Mouse (Mus musculus) kidney, embryonic 16.5 days (tissue): ENCODE results near the gene Atp6v0c. TPM values are rescaled to one million over a fixed set of nuclear protein-coding genes. Genes with fewer than 3 reads are reported as not detected.

ENCODE experiments used
- ATAC-seq: fragments of 200-750 bp; cut with Nextera tagmentation; 2 replicates; pipeline ENCODE4 v1.8.0; 2017; ENCODE audit warnings: moderate TSS enrichment; ENCODE audit not compliant: low FRiP score, low TSS enrichment
- H3K27ac ChIP-seq: fragments of 300-500 bp; sonication (generic); 2 replicates; pipeline ENCODE4 v1.5.1; 2014; ENCODE audit warnings: low read length
- H3K27me3 ChIP-seq: fragments of 300-500 bp; sonication (generic); 2 replicates; pipeline ENCODE4 v1.6.1; 2014; ENCODE audit warnings: low read length, control low read depth, mixed read lengths; ENCODE audit not compliant: insufficient read depth
- H3K36me3 ChIP-seq: fragments of 300-500 bp; sonication (generic); 2 replicates; pipeline ENCODE4 v1.6.1; 2014; ENCODE audit warnings: low read length, control low read depth, mixed read lengths; ENCODE audit not compliant: insufficient read depth
- H3K4me1 ChIP-seq: fragments of 300-500 bp; sonication (generic); 2 replicates; pipeline ENCODE4 v1.6.1; 2014; ENCODE audit warnings: low read length, control low read depth, mixed read lengths; ENCODE audit not compliant: insufficient read depth
- H3K4me2 ChIP-seq: fragments of 300-500 bp; sonication (generic); replicated peaks from 2 replicates; pipeline ENCODE4 v1.6.1; 2014; ENCODE audit warnings: low read depth, low read length
- H3K4me3 ChIP-seq: fragments of 300-500 bp; sonication (generic); 2 replicates; pipeline ENCODE4 v1.5.1; 2014; ENCODE audit warnings: mild to moderate bottlenecking, low read length
- H3K9ac ChIP-seq: fragments of 300-500 bp; sonication (generic); replicated peaks from 2 replicates; pipeline ENCODE4 v1.6.1; 2014; ENCODE audit warnings: low read length
- H3K9me3 ChIP-seq: fragments of 300-500 bp; sonication (generic); 2 replicates; pipeline ENCODE4 v1.6.1; 2016; ENCODE audit warnings: low read length, control low read depth
- WGBS: fragments of 180-500 bp; shearing (Covaris S2); extraction: QIAGEN DNeasy Blood & Tissue Kit; methylation state at CpG from one replicate; pipeline ENCODE4 v1.1.7; 2014; 5-methylcytosine and 5-hydroxymethylcytosine counted together
- polyA plus RNA-seq: library from polyadenylated mRNA; unstranded; fragments of >200 nt; fragmentation: Nextera tagmentation; extraction: Ambion mirVana; gene quantifications from 2 replicates; pipeline ENCODE4 v1.2.1, GENCODE M21; 2015

Atp6v0c gene
- polyA plus RNA-seq, 1 experiment from 2014 or later = 695 TPM

- H3K27me3 ChIP-seq = peaks cover 15% of the 10 kb centered on the region
- H3K27ac ChIP-seq = peak overlapping the region; percentile 73; the same call in 1 of the 2 replicates
- 65% methylated on average over 34 of the region's 34 CpGs for WGBS
- peak overlapping the region; percentile 94 for H3K4me2 ChIP-seq
- H3K4me1 ChIP-seq = peaks cover 69% of the 10 kb centered on the region
- peak overlapping the region; percentile 83 for H3K9ac ChIP-seq
- ATAC-seq = no peak
- H3K4me3 ChIP-seq = peak overlapping the region; percentile 73
- H3K9me3 ChIP-seq = no peaks in the 10 kb centered on the region
- no peaks in the 10 kb centered on the region for H3K36me3 ChIP-seq
Observed at GRCm38 (mm10) chr17:24207768-24208640, 38.5 kb upstream of the Atp6v0c start.

GRCm38 (mm10) chr17:24206451-24207351 lies 37.2 kb upstream of the Atp6v0c start:
- peaks cover 61% of the 10 kb centered on the region for H3K4me1 ChIP-seq
- 0 out of 2 replicates have a peak, but pooled peaks have one; percentile 12 for ATAC-seq
- peak overlapping the region; percentile 78 for H3K9ac ChIP-seq
- H3K4me3 ChIP-seq = peak overlapping the region; percentile 73
- H3K36me3 ChIP-seq = no peaks in the 10 kb centered on the region
- no peak overlapping the region for H3K27ac ChIP-seq
- H3K27me3 ChIP-seq = peaks cover 15% of the 10 kb centered on the region
- H3K9me3 ChIP-seq = no peaks in the 10 kb centered on the region
- H3K4me2 ChIP-seq = peak overlapping the region; percentile 94
- WGBS = 4% methylated on average over 62 of the region's 62 CpGs

DNA sequence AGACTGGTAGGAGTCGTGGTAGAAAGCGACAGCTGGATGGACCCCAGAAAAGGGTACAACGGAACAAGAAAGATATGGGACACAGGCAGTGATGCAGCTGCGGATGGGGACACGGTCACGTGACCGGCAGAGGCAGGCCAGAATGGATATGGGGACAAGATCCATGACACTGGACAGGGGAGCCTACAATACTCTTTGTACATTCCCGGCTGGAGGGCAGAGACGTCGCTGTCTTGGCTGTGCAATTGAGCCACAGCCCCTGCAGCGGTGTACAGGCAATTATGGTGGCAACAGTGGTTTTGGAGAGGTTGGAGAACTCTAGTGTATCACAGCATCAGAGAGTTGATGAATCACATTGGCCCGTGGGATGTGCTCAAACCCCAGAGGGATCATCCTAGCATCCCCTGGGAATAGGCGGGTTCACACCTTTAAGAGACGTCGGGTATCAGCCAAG lies 36.4 kb upstream of the Atp6v0c start:
- no peaks in the 10 kb centered on the region for H3K36me3 ChIP-seq
- H3K27ac ChIP-seq = peak overlapping the region; percentile 22; the same call in 1 of the 2 replicates
- H3K4me2 ChIP-seq = peak overlapping the region; percentile 94
- peak overlapping the region; percentile 73 for H3K4me3 ChIP-seq
- H3K27me3 ChIP-seq = peaks cover 15% of the 10 kb centered on the region
- peaks cover 54% of the 10 kb centered on the region for H3K4me1 ChIP-seq
- peak overlapping the region; percentile 78 for H3K9ac ChIP-seq
- ATAC-seq = peak; percentile 4
- H3K9me3 ChIP-seq = no peaks in the 10 kb centered on the region
- 5% methylated on average over 15 of the region's 15 CpGs for WGBS

GRCm38 (mm10) chr17:24205284-24205888 lies 35.9 kb upstream of the Atp6v0c start, which contains the start of gene Tbc1d24:
TSS of gene Tbc1d24 (minus strand) at chr17:24205562.
- peak; percentile 73 for ATAC-seq
- Histone ChIP-seq H3K27ac (peak within 1 kb of the TSS; percentile 22; the same call in 1 of the 2 replicates), H3K4me3 (peak within 1 kb of the TSS; percentile 73), H3K27me3 (peaks cover 15% of the 10 kb centered on the region), H3K36me3 (no peaks in the 10 kb centered on the region), H3K9ac (peak within 1 kb of the TSS; percentile 78), H3K4me1 (peaks cover 51% of the 10 kb centered on the region), H3K9me3 (no peaks in the 10 kb centered on the region), H3K4me2 (peak within 1 kb of the TSS; percentile 94)
- WGBS = under 1% methylated on average over 59 of the region's 65 CpGs

DNA sequence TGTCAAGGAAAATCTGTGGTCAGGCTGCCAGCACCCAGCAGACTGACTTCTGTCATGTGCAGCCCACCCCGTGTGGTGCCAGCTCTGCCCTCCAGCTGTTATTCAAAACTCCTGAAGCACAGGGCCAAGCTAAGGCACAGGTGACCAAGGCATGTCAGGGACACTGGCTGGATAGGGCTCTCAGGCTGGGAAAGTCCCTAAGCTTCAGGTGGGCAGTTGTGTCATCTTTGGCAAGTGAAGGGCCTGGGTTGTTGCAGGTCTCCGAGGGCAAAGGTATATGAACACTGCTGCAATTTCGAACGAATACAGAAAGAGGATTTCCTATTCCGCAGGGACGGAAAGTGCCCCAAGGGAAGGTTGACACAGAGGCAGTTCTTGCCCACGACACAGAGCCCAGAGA lies 35.3 kb upstream of the Atp6v0c start:
- no peak for ATAC-seq
- Histone ChIP-seq H3K4me2 (peak overlapping the region; percentile 94), H3K9me3 (no peaks in the 10 kb centered on the region), H3K36me3 (no peaks in the 10 kb centered on the region), H3K4me1 (peaks cover 49% of the 10 kb centered on the region), H3K27me3 (peaks cover 15% of the 10 kb centered on the region), H3K4me3 (peak overlapping the region; percentile 73), H3K27ac (no peak overlapping the region), H3K9ac (peak overlapping the region; percentile 78)
- 5% methylated on average over 7 of the region's 7 CpGs for WGBS

GRCm38 (mm10) chr17:24203611-24204534 lies 34.4 kb upstream of the Atp6v0c start:
- no peaks in the 10 kb centered on the region for H3K9me3 ChIP-seq

DNA sequence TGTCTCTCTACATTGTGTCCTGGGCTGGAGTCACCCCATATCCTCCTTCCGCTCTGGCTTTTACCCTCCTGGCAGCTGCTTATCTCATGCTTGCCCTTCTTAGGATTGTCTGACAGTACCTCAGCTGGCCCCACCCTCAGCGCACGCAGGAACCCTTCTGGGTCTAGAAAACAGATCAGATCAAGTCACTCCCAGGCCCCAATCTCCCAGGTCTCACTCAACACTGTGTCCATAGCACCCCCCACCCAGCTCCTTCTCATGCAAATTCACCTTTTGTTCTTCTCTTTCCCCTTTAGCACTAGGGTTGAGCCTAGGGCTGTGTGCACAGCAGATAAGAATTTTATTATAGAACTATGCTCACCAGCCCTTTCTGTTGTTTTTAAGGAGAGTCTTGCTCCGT lies 33.6 kb upstream of the Atp6v0c start:
- Histone ChIP-seq H3K36me3 (no peaks in the 10 kb centered on the region), H3K27ac (no peak overlapping the region), H3K9ac (no peak overlapping the region), H3K9me3 (no peaks in the 10 kb centered on the region), H3K4me1 (peaks cover 32% of the 10 kb centered on the region), H3K4me3 (no peak overlapping the region), H3K4me2 (no peak overlapping the region), H3K27me3 (peaks cover 13% of the 10 kb centered on the region)
- ATAC-seq = no peak
- WGBS = 64% methylated on average over 4 of the region's 4 CpGs

More at GRCm38 (mm10) chr17:24203611-24204534, 34.4 kb upstream of the Atp6v0c start:
- Histone ChIP-seq H3K36me3 (no peaks in the 10 kb centered on the region), H3K4me1 (peaks cover 40% of the 10 kb centered on the region), H3K27ac (no peak overlapping the region), H3K4me2 (peak overlapping the region; percentile 94), H3K4me3 (no peak overlapping the region), H3K27me3 (peaks cover 15% of the 10 kb centered on the region), H3K9ac (no peak overlapping the region)
- 81% methylated on average over 3 of the region's 3 CpGs for WGBS
- ATAC-seq = no peak

DNA sequence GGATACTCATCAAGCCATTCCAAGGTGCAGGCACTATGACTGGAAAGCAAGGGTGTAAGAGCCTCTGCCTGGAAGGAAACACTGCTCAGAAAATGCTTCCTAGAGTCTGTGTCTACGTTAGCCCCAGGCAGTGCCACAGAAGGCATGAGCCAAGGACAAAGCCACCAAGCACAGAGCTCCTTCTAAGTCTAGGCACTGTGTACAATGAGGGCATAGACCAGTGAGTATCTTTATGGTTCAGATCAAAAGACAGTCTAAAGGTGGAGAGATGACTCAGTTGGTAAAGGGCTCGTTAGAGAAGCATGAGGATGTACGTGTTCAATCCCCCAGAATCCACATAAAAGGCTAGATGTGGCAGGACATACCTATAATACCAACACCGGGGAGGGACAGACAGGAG lies 31.6 kb upstream of the Atp6v0c start:
- H3K4me3 ChIP-seq = no peak overlapping the region
- H3K27ac ChIP-seq = no peak overlapping the region
- H3K9ac ChIP-seq = no peak overlapping the region
- peaks cover 2% of the 10 kb centered on the region; the same call in 1 of the 2 replicates for H3K27me3 ChIP-seq
- H3K9me3 ChIP-seq = no peaks in the 10 kb centered on the region
- H3K36me3 ChIP-seq = no peaks in the 10 kb centered on the region
- WGBS = 79% methylated on average over 4 of the region's 4 CpGs
- no peak for ATAC-seq
- H3K4me2 ChIP-seq = no peak overlapping the region
- H3K4me1 ChIP-seq = peaks cover 13% of the 10 kb centered on the region
